Mouse (Mus musculus): ENCODE data around the gene Atg3. TPM values are rescaled to one million over a fixed set of nuclear protein-coding genes. Genes with fewer than 3 reads are reported as not detected.

Gene Atg3
- total and polyA plus RNA-seq, 3 experiments = 12.6 to 55.5 (median 49.7) TPM

DNA sequence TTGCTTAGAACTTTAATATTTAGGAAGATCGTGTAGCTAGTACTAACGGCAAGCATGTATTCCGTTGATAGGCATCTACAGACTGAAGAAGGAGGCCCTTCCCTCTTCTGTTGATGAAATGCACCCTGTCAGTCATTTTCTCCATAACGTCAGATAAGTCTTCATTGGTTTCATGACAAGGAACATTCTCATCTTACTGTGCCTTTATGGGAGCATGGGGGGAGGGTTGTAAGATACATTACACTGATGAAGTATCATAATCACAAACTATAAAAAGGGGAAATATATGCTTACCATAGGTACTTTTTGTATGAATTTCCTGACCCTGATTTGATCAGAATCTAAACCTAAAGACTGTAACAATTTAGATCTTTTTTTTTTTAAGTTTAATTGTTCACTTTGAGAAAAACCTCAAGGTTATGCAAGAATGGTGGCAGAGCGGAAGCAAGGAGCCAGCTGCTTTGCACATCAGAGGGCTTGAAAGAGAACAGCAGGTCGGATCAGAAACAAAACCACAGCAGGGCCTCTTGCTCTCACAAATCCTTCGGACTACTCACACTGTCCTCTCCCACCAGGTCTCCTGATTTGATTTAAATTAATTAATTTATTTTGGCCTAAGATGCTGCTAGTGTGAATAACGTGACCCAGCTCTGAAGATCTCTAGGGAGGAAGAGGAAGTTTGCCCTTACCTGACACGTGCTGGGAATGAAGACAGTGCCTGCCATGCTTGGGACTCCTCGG lies 65.2 kb downstream of the Atg3 start, which contains the start of gene Btla:
TSS of gene Btla (plus strand) at position 668 of the 741 bp plus-strand sequence.
- H3K4me1 ChIP-seq (ENCODE audit: insufficient read depth, low read depth, low read length) = no peaks in the 10 kb centered on the region
- ATAC-seq (ENCODE audit: extremely low read depth, insufficient number of reproducible peaks, low FRiP score, poor library complexity, severe bottlenecking) = no peak
- no peak within 1 kb of the TSS for H3K4me3 ChIP-seq (ENCODE audit: low read depth, low read length)
- no peaks in the 10 kb centered on the region for H3K36me3 ChIP-seq (replicated peaks)
- H3K27me3 ChIP-seq (ENCODE audit: insufficient read depth, low read length) = no peaks in the 10 kb centered on the region
- no peak for DNase-seq (ENCODE audit: low spot score)
- no peaks in the 10 kb centered on the region for H3K9me3 ChIP-seq (replicated peaks)
- TF ChIP-seq POLR2AphosphoS5 (IDR thresholded peaks at IDR 0.05; ENCODE audit: insufficient replicate concordance, low read depth, low read length) = no peak
- no peak for TF ChIP-seq CTCF (IDR thresholded peaks at IDR 0.05; ENCODE audit: low read depth, low read length)
- TF ChIP-seq TAL1 (conservative IDR thresholded peaks at IDR 0.05; ENCODE audit: low read depth, low read length) = no peak
- no peak for TF ChIP-seq GATA1 (IDR thresholded peaks at IDR 0.05; ENCODE audit: borderline replicate concordance, low read length)
- no peak for TF ChIP-seq GATA2 (IDR thresholded peaks at IDR 0.05; ENCODE audit: borderline replicate concordance, low read depth, low read length)

DNA sequence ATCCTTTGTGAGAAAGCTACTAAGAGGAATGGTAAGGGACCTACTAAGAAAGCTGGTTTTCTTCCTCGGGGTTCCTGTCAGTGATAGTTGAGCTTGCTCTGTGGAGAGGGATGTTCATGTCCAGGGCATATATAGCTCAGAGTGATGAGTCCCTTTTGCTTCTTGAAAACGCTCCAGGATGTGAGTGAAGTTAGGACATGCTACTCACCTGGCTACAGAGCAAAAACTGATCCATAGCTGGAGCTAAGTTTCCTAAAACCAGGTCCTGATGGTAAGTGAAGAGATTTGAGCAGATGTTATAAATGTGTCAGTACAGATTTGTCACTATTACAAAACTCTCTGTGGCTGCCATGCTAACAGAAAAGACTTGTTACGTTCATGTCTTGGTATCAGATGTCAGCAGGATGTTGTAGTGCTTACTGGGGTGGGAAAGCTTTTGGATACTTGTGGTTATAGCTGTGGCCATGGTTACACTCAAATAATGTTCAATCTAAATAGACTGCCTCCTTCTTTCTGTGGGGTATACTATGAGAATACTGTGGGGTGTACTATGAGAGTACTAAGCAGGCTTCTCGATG lies 65.9 kb downstream of the Atg3 start:
- Histone ChIP-seq H3K4me1 (ENCODE audit: insufficient read depth, low read depth, low read length) (no peaks in the 10 kb centered on the region), H3K27me3 (ENCODE audit: insufficient read depth, low read length) (no peaks in the 10 kb centered on the region), H3K4me3 (ENCODE audit: low read depth, low read length) (no peak overlapping the region), H3K9me3 (replicated peaks) (no peaks in the 10 kb centered on the region), H3K36me3 (replicated peaks) (no peaks in the 10 kb centered on the region)
- DNase-seq (ENCODE audit: low spot score) (no peak), ATAC-seq (ENCODE audit: extremely low read depth, insufficient number of reproducible peaks, low FRiP score, poor library complexity, severe bottlenecking) (no peak)
- no peak for TF ChIP-seq POLR2AphosphoS5 (IDR thresholded peaks at IDR 0.05; ENCODE audit: insufficient replicate concordance, low read depth, low read length)
- TF ChIP-seq CTCF (IDR thresholded peaks at IDR 0.05; ENCODE audit: low read depth, low read length) = no peak

DNA sequence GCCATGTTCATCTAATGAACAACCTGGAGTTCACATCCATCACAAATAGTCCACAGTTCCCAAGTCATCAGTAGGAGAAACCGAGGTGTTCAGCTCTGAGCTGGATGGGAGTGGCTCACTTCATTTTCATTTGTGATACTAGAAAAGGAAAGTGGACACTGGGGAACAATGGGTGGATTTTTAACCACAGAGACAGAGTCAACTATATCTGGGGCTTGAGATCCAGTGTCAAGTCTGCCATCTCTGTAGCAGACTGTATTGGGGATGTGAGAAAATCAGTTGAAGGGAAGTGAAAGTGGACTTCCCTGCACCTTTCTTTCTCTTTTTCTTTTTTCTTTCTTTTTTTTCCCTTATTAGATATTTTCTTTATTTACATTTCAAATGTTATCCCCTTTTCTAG lies 68.4 kb downstream of the Atg3 start:
- no peak for ATAC-seq (ENCODE audit: extremely low read depth, insufficient number of reproducible peaks, low FRiP score, poor library complexity, severe bottlenecking)
- no peaks in the 10 kb centered on the region for H3K36me3 ChIP-seq (replicated peaks)
- H3K27me3 ChIP-seq (ENCODE audit: insufficient read depth, low read length) = no peaks in the 10 kb centered on the region
- DNase-seq (ENCODE audit: low spot score) = no peak
- no peak overlapping the region for H3K4me3 ChIP-seq (ENCODE audit: low read depth, low read length)
- TF ChIP-seq POLR2AphosphoS5 (IDR thresholded peaks at IDR 0.05; ENCODE audit: insufficient replicate concordance, low read depth, low read length) (no peak), GATA2 (IDR thresholded peaks at IDR 0.05; ENCODE audit: borderline replicate concordance, low read depth, low read length) (no peak), GATA1 (IDR thresholded peaks at IDR 0.05; ENCODE audit: borderline replicate concordance, low read length) (no peak), CTCF (IDR thresholded peaks at IDR 0.05; ENCODE audit: low read depth, low read length) (no peak), TAL1 (conservative IDR thresholded peaks at IDR 0.05; ENCODE audit: low read depth, low read length) (no peak)
- H3K9me3 ChIP-seq (replicated peaks) = no peaks in the 10 kb centered on the region
- H3K4me1 ChIP-seq (ENCODE audit: insufficient read depth, low read depth, low read length) = no peaks in the 10 kb centered on the region

DNA sequence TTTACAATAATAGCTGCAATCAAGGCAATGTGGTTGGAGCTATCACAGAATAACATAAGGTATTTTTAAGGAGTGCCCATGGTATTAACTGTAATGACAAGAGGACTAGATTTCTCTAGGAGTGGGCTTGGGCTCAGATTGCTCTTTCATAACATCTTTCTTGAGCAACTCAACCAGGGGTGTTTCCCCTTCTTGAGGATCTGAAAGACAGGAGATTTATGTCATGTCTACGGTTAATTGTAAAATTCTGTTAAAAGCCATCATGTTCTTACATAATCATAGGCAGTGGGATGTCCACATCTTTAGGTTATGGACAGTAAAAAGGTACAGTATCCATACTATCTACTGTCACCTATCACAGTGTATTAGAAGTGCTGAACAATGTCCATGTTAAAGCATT lies 72.7 kb downstream of the Atg3 start:
- Histone ChIP-seq H3K9me3 (replicated peaks) (no peaks in the 10 kb centered on the region), H3K4me3 (ENCODE audit: low read depth, low read length) (no peak overlapping the region), H3K36me3 (replicated peaks) (no peaks in the 10 kb centered on the region), H3K4me1 (ENCODE audit: insufficient read depth, low read depth, low read length) (no peaks in the 10 kb centered on the region), H3K27me3 (ENCODE audit: insufficient read depth, low read length) (no peaks in the 10 kb centered on the region; the same call in 1 of the 2 replicates)
- DNase-seq (ENCODE audit: low spot score) (no peak), ATAC-seq (ENCODE audit: extremely low read depth, insufficient number of reproducible peaks, low FRiP score, poor library complexity, severe bottlenecking) (no peak)
- TF ChIP-seq GATA1 (IDR thresholded peaks at IDR 0.05; ENCODE audit: borderline replicate concordance, low read length) = no peak
- no peak for TF ChIP-seq GATA2 (IDR thresholded peaks at IDR 0.05; ENCODE audit: borderline replicate concordance, low read depth, low read length)
- no peak for TF ChIP-seq TAL1 (conservative IDR thresholded peaks at IDR 0.05; ENCODE audit: low read depth, low read length)
- TF ChIP-seq POLR2AphosphoS5 (IDR thresholded peaks at IDR 0.05; ENCODE audit: insufficient replicate concordance, low read depth, low read length) = no peak

DNA sequence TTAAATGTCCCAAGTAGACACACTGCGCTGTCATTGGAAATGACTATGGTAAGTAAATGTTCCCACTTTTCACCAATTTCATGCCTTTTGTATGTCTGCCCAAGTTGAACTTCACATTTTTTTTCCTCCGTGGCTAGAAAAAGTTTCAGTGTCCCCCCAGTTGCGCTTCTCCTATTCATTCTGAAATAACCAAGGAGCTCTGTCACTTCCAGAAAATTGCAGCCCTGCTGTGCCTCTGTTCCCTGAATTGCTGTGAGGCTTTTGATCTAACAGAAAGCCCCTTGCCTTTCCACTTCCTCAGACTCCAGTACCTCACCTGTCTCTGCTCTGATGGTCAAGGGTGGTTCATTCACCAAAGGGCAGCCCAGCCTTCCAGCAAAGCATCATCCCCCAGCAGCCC lies 74.4 kb downstream of the Atg3 start:
- Histone ChIP-seq H3K9me3 (replicated peaks) (no peaks in the 10 kb centered on the region), H3K27me3 (ENCODE audit: insufficient read depth, low read length) (no peaks in the 10 kb centered on the region; the same call in 1 of the 2 replicates), H3K4me1 (ENCODE audit: insufficient read depth, low read depth, low read length) (no peaks in the 10 kb centered on the region), H3K36me3 (replicated peaks) (no peaks in the 10 kb centered on the region), H3K4me3 (ENCODE audit: low read depth, low read length) (no peak overlapping the region)
- ATAC-seq (ENCODE audit: extremely low read depth, insufficient number of reproducible peaks, low FRiP score, poor library complexity, severe bottlenecking) = no peak
- DNase-seq (ENCODE audit: low spot score) = no peak
- TF ChIP-seq GATA1 (IDR thresholded peaks at IDR 0.05; ENCODE audit: borderline replicate concordance, low read length) = no peak
- TF ChIP-seq CTCF (IDR thresholded peaks at IDR 0.05; ENCODE audit: low read depth, low read length) = no peak
- no peak for TF ChIP-seq GATA2 (IDR thresholded peaks at IDR 0.05; ENCODE audit: borderline replicate concordance, low read depth, low read length)
- no peak for TF ChIP-seq POLR2AphosphoS5 (IDR thresholded peaks at IDR 0.05; ENCODE audit: insufficient replicate concordance, low read depth, low read length)
- no peak for TF ChIP-seq TAL1 (conservative IDR thresholded peaks at IDR 0.05; ENCODE audit: low read depth, low read length)

Other genes with a start within 250 kb of the Atg3 start
- gene Cd200r3, start 215.1 kb upstream of the Atg3 start, total RNA-seq (2014; fragmentation: Nextera tagmentation) = 10.5 and 12.6 TPM in 2 replicates
- gene Cd200r3, start 215.1 kb upstream of the Atg3 start, total RNA-seq (2017) = 147 and 159 TPM in 2 replicates
- gene Cd200r3, start 215.1 kb upstream of the Atg3 start, polyA plus RNA-seq (2012) = 0.06 and 0.11 TPM in 2 replicates
- gene Ccdc80, start 65.4 kb upstream of the Atg3 start, total RNA-seq (2014; fragmentation: Nextera tagmentation) = not detected in 2 replicates
- gene Ccdc80, start 65.4 kb upstream of the Atg3 start, total RNA-seq (2017) = 0.11 and 0.12 TPM in 2 replicates
- not detected in 2 replicates for gene Ccdc80, start 65.4 kb upstream of the Atg3 start, polyA plus RNA-seq (2012)
- gene Slc35a5, start 79 bp upstream of the Atg3 start, total RNA-seq (2014; fragmentation: Nextera tagmentation) = 10.6 and 11.5 TPM in 2 replicates
- gene Slc35a5, start 79 bp upstream of the Atg3 start, total RNA-seq (2017) = 14.1 and 21.9 TPM in 2 replicates
- 0.04 and 0.22 TPM in 2 replicates for gene Slc35a5, start 79 bp upstream of the Atg3 start, polyA plus RNA-seq (2012)
- gene Btla, start 65.5 kb downstream of the Atg3 start, total RNA-seq (2014; fragmentation: Nextera tagmentation) = not detected in 2 replicates
- 0.12 and 0.22 TPM in 2 replicates for gene Btla, start 65.5 kb downstream of the Atg3 start, total RNA-seq (2017)
- gene Btla, start 65.5 kb downstream of the Atg3 start, polyA plus RNA-seq (2012) = not detected in 2 replicates